Mouse (Mus musculus) E14TG2a.4 (cell line): Measurements from ENCODE around the gene Canx.

Experiments
- H3K27me3 ChIP-seq: 2 replicates; pipeline ENCODE4 v1.6.1; 2014; ENCODE audit warnings: low read length, control low read depth; ENCODE audit not compliant: insufficient read depth
- H3K36me3 ChIP-seq: 2 replicates; pipeline ENCODE4 v1.6.1; 2014; ENCODE audit warnings: low read length, control low read depth; ENCODE audit not compliant: insufficient read depth
- H3K4me1 ChIP-seq: replicated peaks from 2 replicates; pipeline ENCODE4 v1.6.1; 2014; ENCODE audit warnings: low read depth, low read length, control low read depth
- H3K4me3 ChIP-seq: replicated peaks from 2 replicates; pipeline ENCODE4 v1.5.1; 2014; ENCODE audit warnings: mild to moderate bottlenecking, low read length
- H3K9me3 ChIP-seq: 2 replicates; pipeline ENCODE4 v1.6.1; 2014; ENCODE audit warnings: low read length, control low read depth
- CTCF ChIP-seq: conservative IDR thresholded peaks from 2 replicates; pipeline ENCODE4 v1.5.1; 2014; ENCODE audit warnings: low read length
- NANOG ChIP-seq: IDR thresholded peaks from 2 replicates; pipeline ENCODE4 v1.6.1; 2014; ENCODE audit warnings: borderline replicate concordance, low read length, mixed read lengths
- POU5F1 ChIP-seq: IDR thresholded peaks from 2 replicates; pipeline ENCODE4 v1.6.1; 2014; ENCODE audit warnings: low read length, borderline replicate concordance

The Canx gene

DNA sequence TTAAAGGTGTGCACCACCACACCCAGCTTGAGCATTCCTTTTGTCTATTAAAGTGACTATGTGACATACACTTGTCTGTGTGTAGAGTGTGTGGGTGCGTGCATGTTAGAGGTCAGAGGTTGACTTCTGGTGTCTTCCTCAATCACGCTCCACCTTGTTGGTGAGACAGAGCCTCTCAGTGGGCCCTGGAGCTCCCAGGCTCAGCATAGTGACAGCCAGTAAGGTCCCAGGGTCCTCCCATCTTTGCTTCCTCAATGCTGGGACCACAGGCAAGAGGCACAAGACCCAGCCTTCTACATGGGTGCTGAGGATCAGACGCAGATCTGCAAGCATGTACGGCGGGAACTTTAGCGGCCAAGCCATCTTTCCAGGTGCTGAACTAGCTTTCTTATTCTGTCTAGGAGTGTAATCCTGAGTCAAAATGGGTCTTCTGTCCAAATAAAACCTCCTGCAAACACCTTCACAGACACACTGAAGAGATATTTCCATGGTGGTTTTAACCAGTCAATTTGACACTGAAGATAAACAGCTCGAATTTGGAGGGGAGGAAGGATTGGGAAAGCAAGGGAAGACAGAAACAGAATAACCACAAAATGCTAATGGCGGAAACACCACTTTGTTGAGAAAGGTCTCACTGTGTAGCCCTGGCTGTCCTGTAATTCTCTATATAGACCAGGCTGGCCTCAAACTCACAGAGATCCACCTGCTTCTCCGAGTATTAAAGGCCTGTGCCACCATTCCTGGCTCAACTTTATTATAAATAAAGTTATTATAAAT lies 21.0 kb upstream of the Canx start:
- Histone ChIP-seq H3K4me3 (no peak overlapping the region), H3K9me3 (no peaks in the 10 kb centered on the region), H3K4me1 (peaks cover 14% of the 10 kb centered on the region), H3K27me3 (no peaks in the 10 kb centered on the region), H3K36me3 (no peaks in the 10 kb centered on the region)
- no peak for TF ChIP-seq POU5F1
- TF ChIP-seq NANOG, result no peak
- TF ChIP-seq CTCF, result no peak

DNA sequence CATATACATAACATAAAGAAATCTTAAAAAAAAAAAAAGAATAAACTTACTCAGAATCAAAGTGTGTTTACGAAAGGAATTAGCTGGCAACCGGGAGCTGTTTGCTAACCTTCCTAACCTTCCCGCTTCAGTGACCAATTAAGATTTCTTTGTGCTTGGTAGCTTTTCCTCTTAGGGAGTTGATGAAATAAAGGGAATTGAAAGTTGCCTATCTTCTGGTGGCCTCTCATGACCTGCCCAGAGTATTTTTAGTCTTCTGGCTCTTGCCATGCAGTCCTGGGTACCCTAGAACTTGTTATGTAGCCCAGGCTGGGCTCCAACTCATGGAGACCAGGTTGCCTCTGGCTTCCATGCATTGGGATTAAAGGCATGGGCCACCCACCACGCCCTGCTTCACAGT lies 20.0 kb upstream of the Canx start:
- no peak overlapping the region for H3K4me3 ChIP-seq
- TF ChIP-seq NANOG (no peak), CTCF (no peak), POU5F1 (no peak)

DNA sequence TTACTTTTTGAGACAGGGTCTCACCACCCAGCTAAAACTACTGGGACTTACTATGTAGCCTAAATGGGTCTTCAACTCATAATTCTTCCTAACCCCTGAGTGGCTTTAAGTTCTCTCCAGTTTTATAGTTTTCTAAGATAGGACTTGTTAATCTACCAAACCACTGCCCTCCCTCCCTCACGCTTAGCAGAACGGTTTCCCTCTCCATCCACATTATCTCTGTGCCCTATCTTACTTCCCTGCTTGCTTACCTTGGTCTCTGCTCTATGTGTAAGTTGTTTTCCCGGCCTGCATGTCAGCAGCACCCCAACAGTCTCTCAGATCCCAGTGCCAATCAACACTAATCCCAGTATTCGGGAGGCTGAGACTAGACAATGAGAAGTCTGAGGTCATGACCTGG lies 11.4 kb upstream of the Canx start:
- TF ChIP-seq CTCF, result no peak
- no peak for TF ChIP-seq POU5F1
- no peak for TF ChIP-seq NANOG
- H3K9me3 ChIP-seq, result no peaks in the 10 kb centered on the region
- H3K36me3 ChIP-seq, result no peaks in the 10 kb centered on the region
- no peak overlapping the region for H3K4me3 ChIP-seq
- peaks cover 3% of the 10 kb centered on the region; the same call in 1 of the 2 replicates for H3K4me1 ChIP-seq
- peaks cover 5% of the 10 kb centered on the region; the same call in 1 of the 2 replicates for H3K27me3 ChIP-seq

More for the DNA sequence above, 20.0 kb upstream of the Canx start:
- H3K27me3 ChIP-seq, result no peaks in the 10 kb centered on the region
- no peaks in the 10 kb centered on the region for H3K36me3 ChIP-seq
- no peaks in the 10 kb centered on the region for H3K9me3 ChIP-seq
- H3K4me1 ChIP-seq, result peaks cover 14% of the 10 kb centered on the region

- H3K9me3 ChIP-seq, result no peaks in the 10 kb centered on the region
- peaks cover 5% of the 10 kb centered on the region; the same call in 1 of the 2 replicates for H3K27me3 ChIP-seq
- TF ChIP-seq NANOG (no peak), POU5F1 (no peak), CTCF (no peak)
- H3K4me3 ChIP-seq, result no peak overlapping the region
- H3K36me3 ChIP-seq, result no peaks in the 10 kb centered on the region
- peaks cover 3% of the 10 kb centered on the region; the same call in 1 of the 2 replicates for H3K4me1 ChIP-seq
Measured at GRCm38 (mm10) chr11:50336126-50336525, 10.7 kb upstream of the Canx start.

GRCm38 (mm10) chr11:50333181-50333580 lies 7.7 kb upstream of the Canx start:
- H3K36me3 ChIP-seq, result peaks cover 12% of the 10 kb centered on the region
- TF ChIP-seq POU5F1 (no peak), CTCF (no peak), NANOG (no peak)
- H3K4me3 ChIP-seq, result no peak overlapping the region
- no peaks in the 10 kb centered on the region for H3K9me3 ChIP-seq
- peaks cover 1% of the 10 kb centered on the region; the same call in 1 of the 2 replicates for H3K4me1 ChIP-seq
- peaks cover 5% of the 10 kb centered on the region; the same call in 1 of the 2 replicates for H3K27me3 ChIP-seq

GRCm38 (mm10) chr11:50329378-50329777 lies 3.9 kb upstream of the Canx start:
- H3K4me3 ChIP-seq, result no peak overlapping the region
- H3K36me3 ChIP-seq, result peaks cover 25% of the 10 kb centered on the region
- peaks cover 17% of the 10 kb centered on the region for H3K4me1 ChIP-seq
- H3K27me3 ChIP-seq, result peaks cover 5% of the 10 kb centered on the region; the same call in 1 of the 2 replicates
- H3K9me3 ChIP-seq, result no peaks in the 10 kb centered on the region
- TF ChIP-seq POU5F1 (no peak), NANOG (no peak), CTCF (no peak)

DNA sequence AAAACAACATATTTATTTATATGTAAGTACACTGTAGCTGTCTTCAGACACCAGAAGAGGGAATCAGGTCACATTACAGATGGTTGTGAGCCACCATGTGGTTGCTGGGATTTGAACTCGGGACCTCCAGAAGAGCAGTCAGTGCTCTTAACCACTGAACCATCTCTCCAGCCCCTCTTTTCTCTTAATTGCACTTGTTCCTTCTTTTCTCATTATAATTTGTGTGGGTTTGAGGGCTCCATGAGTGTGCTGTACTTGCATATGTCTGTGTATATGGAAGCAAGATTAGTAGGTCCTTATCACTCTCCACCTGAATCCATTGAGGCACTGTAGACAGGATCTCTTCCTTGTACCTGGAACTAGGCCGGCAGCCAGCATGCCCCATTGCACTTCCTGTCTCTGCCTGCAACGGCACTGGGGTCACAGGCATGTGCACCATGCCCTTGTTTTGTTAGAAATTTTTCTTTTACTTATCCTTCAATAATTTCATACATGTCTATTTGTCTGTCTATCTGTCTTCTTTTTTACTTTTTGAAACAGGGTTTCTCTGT lies 2.7 kb upstream of the Canx start:
- no peaks in the 10 kb centered on the region for H3K9me3 ChIP-seq
- no peak overlapping the region for H3K4me3 ChIP-seq
- no peak for TF ChIP-seq POU5F1
- TF ChIP-seq NANOG, result no peak
- TF ChIP-seq CTCF, result no peak
- no peaks in the 10 kb centered on the region for H3K27me3 ChIP-seq
- peaks cover 36% of the 10 kb centered on the region for H3K36me3 ChIP-seq
- H3K4me1 ChIP-seq, result peaks cover 29% of the 10 kb centered on the region

DNA sequence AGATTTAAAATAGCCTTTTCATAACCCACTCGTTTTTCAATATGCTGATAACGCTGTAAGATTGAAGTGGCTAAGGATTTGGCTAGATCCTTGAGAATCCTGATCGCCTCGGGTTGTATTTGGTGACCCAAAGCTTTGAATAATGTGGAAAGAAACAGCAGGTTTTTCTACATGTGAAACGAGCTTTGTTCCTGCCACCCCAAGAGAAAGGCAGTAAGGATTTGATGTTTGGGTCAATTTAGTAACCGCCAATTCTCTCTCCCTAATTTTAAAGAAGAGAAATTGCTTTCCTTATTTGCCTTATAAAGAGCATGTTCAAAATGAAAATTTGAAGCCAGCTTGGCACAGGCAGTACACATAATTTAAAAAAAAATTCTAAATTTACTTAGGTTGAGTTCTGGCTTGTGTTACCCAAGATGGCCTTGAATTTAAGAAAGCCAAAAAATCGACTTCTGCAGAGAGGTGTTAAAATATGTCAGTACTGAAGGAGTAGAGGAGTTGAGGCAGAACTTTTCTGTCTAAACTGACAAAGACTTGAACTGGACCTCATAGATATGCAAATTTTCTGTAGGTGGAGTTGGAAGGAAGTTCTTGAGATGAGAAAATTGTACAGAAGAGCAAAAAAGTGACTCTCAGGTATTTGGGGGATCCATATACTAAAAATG lies 961 bp upstream of the Canx start:
- peaks cover 45% of the 10 kb centered on the region for H3K4me1 ChIP-seq
- no peaks in the 10 kb centered on the region for H3K27me3 ChIP-seq
- H3K4me3 ChIP-seq, result peak overlapping the region; percentile 95
- no peaks in the 10 kb centered on the region for H3K9me3 ChIP-seq
- H3K36me3 ChIP-seq, result peaks cover 52% of the 10 kb centered on the region
- TF ChIP-seq NANOG (no peak), POU5F1 (no peak), CTCF (no peak)
